Mouse (Mus musculus): Measurements from ENCODE around the gene Focad.

Focad gene

GRCm38 (mm10) chr4:88211200-88211885, 116.9 kb downstream of the Focad start:
- DNase-seq (ENCODE audit: low spot score), result no peak

GRCm38 (mm10) chr4:88213895-88214294, 119.5 kb downstream of the Focad start:
- DNase-seq (ENCODE audit: low spot score), result no peak

GRCm38 (mm10) chr4:88218286-88218685, 123.9 kb downstream of the Focad start:
- no peak for DNase-seq (ENCODE audit: low spot score)

GRCm38 (mm10) chr4:88218797-88219196, 124.4 kb downstream of the Focad start:
- DNase-seq (ENCODE audit: low spot score), result no peak

- DNase-seq (ENCODE audit: low spot score), result no peak
Measured at GRCm38 (mm10) chr4:88231375-88231774, 136.9 kb downstream of the Focad start.

- peak; percentile 13 for DNase-seq (ENCODE audit: low spot score)
Measured at GRCm38 (mm10) chr4:88235941-88236340, 141.5 kb downstream of the Focad start.

GRCm38 (mm10) chr4:88236926-88237756, 142.7 kb downstream of the Focad start:
- peak; percentile 63 for DNase-seq (ENCODE audit: low spot score)

GRCm38 (mm10) chr4:88238351-88238750, 143.9 kb downstream of the Focad start:
- DNase-seq (ENCODE audit: low spot score), result peak; percentile 60

GRCm38 (mm10) chr4:88243834-88244233, 149.4 kb downstream of the Focad start:
- no peak for DNase-seq (ENCODE audit: low spot score)

- DNase-seq (ENCODE audit: low spot score), result no peak
Measured at GRCm38 (mm10) chr4:88245494-88245893, 151.1 kb downstream of the Focad start.

GRCm38 (mm10) chr4:88261349-88261748, 166.9 kb downstream of the Focad start:
- DNase-seq (ENCODE audit: low spot score), result no peak

- no peak for DNase-seq (ENCODE audit: low spot score)
Measured at GRCm38 (mm10) chr4:88264536-88264935, 170.1 kb downstream of the Focad start.

- DNase-seq (ENCODE audit: low spot score), result no peak
Measured at GRCm38 (mm10) chr4:88270408-88271067, 176.1 kb downstream of the Focad start.

- no peak for DNase-seq (ENCODE audit: low spot score)
Measured at GRCm38 (mm10) chr4:88275571-88276041, 181.2 kb downstream of the Focad start.

GRCm38 (mm10) chr4:88276058-88276734, 181.8 kb downstream of the Focad start:
- DNase-seq (ENCODE audit: low spot score), result no peak

GRCm38 (mm10) chr4:88278524-88278923, 184.1 kb downstream of the Focad start:
- DNase-seq (ENCODE audit: low spot score), result no peak

GRCm38 (mm10) chr4:88280536-88280935, 186.1 kb downstream of the Focad start:
- no peak for DNase-seq (ENCODE audit: low spot score)

GRCm38 (mm10) chr4:88295537-88295936, 201.1 kb downstream of the Focad start:
- DNase-seq (ENCODE audit: low spot score), result no peak

- no peak for DNase-seq (ENCODE audit: low spot score)
Measured at GRCm38 (mm10) chr4:88299551-88299950, 205.1 kb downstream of the Focad start.

GRCm38 (mm10) chr4:88300832-88301621, 206.6 kb downstream of the Focad start:
- DNase-seq (ENCODE audit: low spot score), result no peak

- no peak for DNase-seq (ENCODE audit: low spot score)
Measured at GRCm38 (mm10) chr4:88302291-88302690, 207.9 kb downstream of the Focad start.
